Mouse (Mus musculus) forebrain, postnatal 0 days (tissue): ENCODE data around the gene Ifitm1. TPM values are rescaled to one million over a fixed set of nuclear protein-coding genes. Genes with fewer than 3 reads are reported as not detected.

Experiments used
- ATAC-seq: fragments of 200-750 bp; cut with Nextera tagmentation; 2 replicates; pipeline ENCODE4 v1.8.0; 2017; ENCODE audit warnings: mild to moderate bottlenecking, moderate library complexity
- DNase-seq: peaks from one replicate; pipeline ENCODE4 v3.0.0-alpha.2; 2015
- H3K27ac ChIP-seq: fragments of 300-500 bp; sonication (generic); 2 replicates; pipeline ENCODE4 v1.5.1; 2014; ENCODE audit warnings: low read depth, mild to moderate bottlenecking, antibody characterized with exemption, low read length, moderate library complexity, mixed read lengths
- H3K27me3 ChIP-seq: fragments of 300-500 bp; sonication (generic); 2 replicates; pipeline ENCODE4 v1.6.1; 2014; ENCODE audit warnings: mild to moderate bottlenecking, low read length, mixed read lengths; ENCODE audit not compliant: insufficient read depth
- H3K36me3 ChIP-seq: fragments of 300-500 bp; sonication (generic); 2 replicates; pipeline ENCODE4 v1.6.1; 2014; ENCODE audit warnings: mild to moderate bottlenecking, moderate library complexity; ENCODE audit not compliant: insufficient read depth
- H3K4me1 ChIP-seq: fragments of 300-500 bp; sonication (generic); 2 replicates; pipeline ENCODE4 v1.6.1; 2014; ENCODE audit warnings: antibody characterized with exemption; ENCODE audit not compliant: insufficient read depth
- H3K4me2 ChIP-seq: fragments of 300-500 bp; sonication (generic); 2 replicates; pipeline ENCODE4 v1.6.1; 2014; ENCODE audit warnings: low read depth, mild to moderate bottlenecking, moderate library complexity
- H3K4me3 ChIP-seq: fragments of 300-500 bp; sonication (generic); 2 replicates; pipeline ENCODE4 v1.5.1; 2014; ENCODE audit warnings: low read depth, low read length, mixed read lengths
- H3K9ac ChIP-seq: fragments of 300-500 bp; sonication (generic); 2 replicates; pipeline ENCODE4 v1.6.1; 2014; ENCODE audit warnings: mild to moderate bottlenecking
- H3K9me3 ChIP-seq: fragments of 300-500 bp; sonication (generic); 2 replicates; pipeline ENCODE4 v1.6.1; 2016; ENCODE audit warnings: low read length
- CTCF ChIP-seq: sonication (generic); IDR thresholded peaks from 2 replicates; pipeline ENCODE4 v1.5.1; 2016; ENCODE audit warnings: antibody characterized with exemption, control low read depth, low read depth
- WGBS: fragments of 180-500 bp; shearing (Covaris S2); extraction: QIAGEN DNeasy Blood & Tissue Kit; methylation state at CpG from one replicate; pipeline ENCODE4 v1.1.7; 2014; 5-methylcytosine and 5-hydroxymethylcytosine counted together
- polyA plus RNA-seq: library from polyadenylated mRNA; unstranded; fragments of >200 nt; fragmentation: Nextera tagmentation; extraction: Ambion mirVana; gene quantifications from 2 replicates; pipeline ENCODE4 v1.2.1, GENCODE M21; 2015
- total RNA-seq: library from RNA; depleted of rRNA; stranded (reverse); fragments of >200 nt; gene quantifications from 2 replicates; pipeline ENCODE4 v1.2.3, GENCODE M21; 2014; rRNA removed

The Ifitm1 gene
- total and polyA plus RNA-seq, 2 experiments from 2014 or later, result 12.7 to 14.5 TPM

- no peak overlapping the region for H3K9ac ChIP-seq
- DNase-seq (no peak), ATAC-seq (no peak)
- no peaks in the 10 kb centered on the region for H3K27me3 ChIP-seq
- no peak for TF ChIP-seq CTCF
- H3K36me3 ChIP-seq, result no peaks in the 10 kb centered on the region
- no peak overlapping the region for H3K4me3 ChIP-seq
- no peaks in the 10 kb centered on the region for H3K9me3 ChIP-seq
- no peak overlapping the region for H3K4me2 ChIP-seq
- WGBS, result 90% methylated on average over 5 of the region's 5 CpGs
- no peak overlapping the region for H3K27ac ChIP-seq
- no peaks in the 10 kb centered on the region for H3K4me1 ChIP-seq
Observed at GRCm38 (mm10) chr7:141019028-141019427, 52.0 kb downstream of the Ifitm1 start.

Other genes starting within 250 kb of the Ifitm1 start
- not detected in 2 replicates for gene Cyp2e1, start 203.5 kb upstream of the Ifitm1 start, total RNA-seq
- gene Cyp2e1, start 203.5 kb upstream of the Ifitm1 start, polyA plus RNA-seq, result not detected in 2 replicates
- gene Syce1, start 179.4 kb upstream of the Ifitm1 start, total RNA-seq, result not detected in 2 replicates
- 0.30 TPM in 1 of 2 replicates, not detected in the other for gene Syce1, start 179.4 kb upstream of the Ifitm1 start, polyA plus RNA-seq
- 19.8 and 32.1 TPM in 2 replicates for gene Zfp941, start 145.0 kb upstream of the Ifitm1 start, total RNA-seq
- gene Zfp941, start 145.0 kb upstream of the Ifitm1 start, polyA plus RNA-seq, result 8.3 and 15.6 TPM in 2 replicates
- not detected in 2 replicates for gene Urah, start 132.2 kb upstream of the Ifitm1 start, total RNA-seq
- gene Urah, start 132.2 kb upstream of the Ifitm1 start, polyA plus RNA-seq, result 0.48 and 0.64 TPM in 2 replicates
- gene Scgb1c1, start 121.7 kb upstream of the Ifitm1 start, total RNA-seq, result not detected in 2 replicates
- 0.48 TPM in 1 of 2 replicates, not detected in the other for gene Scgb1c1, start 121.7 kb upstream of the Ifitm1 start, polyA plus RNA-seq
- gene Odf3, start 119.4 kb upstream of the Ifitm1 start, total RNA-seq, result not detected in 2 replicates
- 0.10 and 0.13 TPM in 2 replicates for gene Odf3, start 119.4 kb upstream of the Ifitm1 start, polyA plus RNA-seq
- 2.0 and 4.2 TPM in 2 replicates for gene Gm45785, start 110.9 kb upstream of the Ifitm1 start, total RNA-seq
- gene Gm45785, start 110.9 kb upstream of the Ifitm1 start, polyA plus RNA-seq, result not detected in 2 replicates
- gene Ric8a, start 110.3 kb upstream of the Ifitm1 start, total RNA-seq, result 98.8 and 123 TPM in 2 replicates
- gene Ric8a, start 110.3 kb upstream of the Ifitm1 start, polyA plus RNA-seq, result 79.5 and 91.8 TPM in 2 replicates
- gene Bet1l, start 109.6 kb upstream of the Ifitm1 start, total RNA-seq, result 30.8 and 34.5 TPM in 2 replicates
- gene Bet1l, start 109.6 kb upstream of the Ifitm1 start, polyA plus RNA-seq, result 48.8 and 58.0 TPM in 2 replicates
- 164 and 174 TPM in 2 replicates for gene Psmd13, start 85.3 kb upstream of the Ifitm1 start, total RNA-seq
- gene Psmd13, start 85.3 kb upstream of the Ifitm1 start, polyA plus RNA-seq, result 274 and 298 TPM in 2 replicates
- gene Sirt3, start 84.9 kb upstream of the Ifitm1 start, total RNA-seq, result 41.9 and 46.3 TPM in 2 replicates
- 44.2 and 48.3 TPM in 2 replicates for gene Sirt3, start 84.9 kb upstream of the Ifitm1 start, polyA plus RNA-seq
- gene Cox8b, start 66.8 kb upstream of the Ifitm1 start, total RNA-seq, result not detected in 2 replicates
- gene Cox8b, start 66.8 kb upstream of the Ifitm1 start, polyA plus RNA-seq, result not detected in 2 replicates
- gene Nlrp6, start 46.3 kb upstream of the Ifitm1 start, total RNA-seq, result 0.85 and 1.00 TPM in 2 replicates
- gene Nlrp6, start 46.3 kb upstream of the Ifitm1 start, polyA plus RNA-seq, result 0.98 and 1.3 TPM in 2 replicates
- gene Pgghg, start 25.8 kb upstream of the Ifitm1 start, total RNA-seq, result 7.2 and 8.5 TPM in 2 replicates
- 4.7 and 5.3 TPM in 2 replicates for gene Pgghg, start 25.8 kb upstream of the Ifitm1 start, polyA plus RNA-seq
- 0.86 TPM in 1 of 2 replicates, not detected in the other for gene Ifitm5, start 16.9 kb upstream of the Ifitm1 start, total RNA-seq
- gene Ifitm5, start 16.9 kb upstream of the Ifitm1 start, polyA plus RNA-seq, result 0.28 and 0.45 TPM in 2 replicates
- not detected in 2 replicates for gene Gm45717, start 11.3 kb upstream of the Ifitm1 start, total RNA-seq
- not detected in 2 replicates for gene Gm45717, start 11.3 kb upstream of the Ifitm1 start, polyA plus RNA-seq
- 45.2 and 55.6 TPM in 2 replicates for gene Ifitm2, start 11.2 kb upstream of the Ifitm1 start, total RNA-seq
- gene Ifitm2, start 11.2 kb upstream of the Ifitm1 start, polyA plus RNA-seq, result 240 and 270 TPM in 2 replicates
- 12.2 and 35.9 TPM in 2 replicates for gene Ifitm3, start 43.5 kb downstream of the Ifitm1 start, total RNA-seq
- 78.8 and 81.3 TPM in 2 replicates for gene Ifitm3, start 43.5 kb downstream of the Ifitm1 start, polyA plus RNA-seq
- 2.0 TPM in 1 of 2 replicates, not detected in the other for gene Ifitm6, start 50.7 kb downstream of the Ifitm1 start, total RNA-seq
- 0.34 and 0.38 TPM in 2 replicates for gene Ifitm6, start 50.7 kb downstream of the Ifitm1 start, polyA plus RNA-seq
- not detected in 2 replicates for gene Gm17387, start 61.9 kb downstream of the Ifitm1 start, total RNA-seq
- gene Gm17387, start 61.9 kb downstream of the Ifitm1 start, polyA plus RNA-seq, result not detected in 2 replicates
- 126 and 163 TPM in 2 replicates for gene B4galnt4, start 93.9 kb downstream of the Ifitm1 start, total RNA-seq
- 42.3 and 47.4 TPM in 2 replicates for gene B4galnt4, start 93.9 kb downstream of the Ifitm1 start, polyA plus RNA-seq
- gene Pkp3, start 111.0 kb downstream of the Ifitm1 start, total RNA-seq, result not detected in 2 replicates
- 0.08 TPM in 1 of 2 replicates, not detected in the other for gene Pkp3, start 111.0 kb downstream of the Ifitm1 start, polyA plus RNA-seq
- 2.9 TPM in 2 replicates for gene Sigirr, start 133.4 kb downstream of the Ifitm1 start, total RNA-seq
- 2.4 and 2.7 TPM in 2 replicates for gene Sigirr, start 133.4 kb downstream of the Ifitm1 start, polyA plus RNA-seq
- gene Ano9, start 150.6 kb downstream of the Ifitm1 start, total RNA-seq, result 0.08 and 0.43 TPM in 2 replicates
- 0.05 and 0.20 TPM in 2 replicates for gene Ano9, start 150.6 kb downstream of the Ifitm1 start, polyA plus RNA-seq
- gene Ptdss2, start 155.2 kb downstream of the Ifitm1 start, total RNA-seq, result 24.5 and 24.9 TPM in 2 replicates
- gene Ptdss2, start 155.2 kb downstream of the Ifitm1 start, polyA plus RNA-seq, result 70.5 and 78.3 TPM in 2 replicates
- 41.6 and 41.9 TPM in 2 replicates for gene Rnh1, start 205.6 kb downstream of the Ifitm1 start, total RNA-seq
- gene Rnh1, start 205.6 kb downstream of the Ifitm1 start, polyA plus RNA-seq, result 43.1 and 45.4 TPM in 2 replicates
- 103 and 149 TPM in 2 replicates for gene Hras, start 226.8 kb downstream of the Ifitm1 start, total RNA-seq
- gene Hras, start 226.8 kb downstream of the Ifitm1 start, polyA plus RNA-seq, result 198 and 199 TPM in 2 replicates
- 11.1 and 11.7 TPM in 2 replicates for gene Lrrc56, start 226.9 kb downstream of the Ifitm1 start, total RNA-seq
- 10.2 and 10.7 TPM in 2 replicates for gene Lrrc56, start 226.9 kb downstream of the Ifitm1 start, polyA plus RNA-seq
- 0.62 TPM in 1 of 2 replicates, not detected in the other for gene Lmntd2, start 246.9 kb downstream of the Ifitm1 start, total RNA-seq
- 0.15 and 0.33 TPM in 2 replicates for gene Lmntd2, start 246.9 kb downstream of the Ifitm1 start, polyA plus RNA-seq
- 13.3 and 15.8 TPM in 2 replicates for gene Rassf7, start 248.6 kb downstream of the Ifitm1 start, total RNA-seq
- 15.6 and 19.1 TPM in 2 replicates for gene Rassf7, start 248.6 kb downstream of the Ifitm1 start, polyA plus RNA-seq